Mouse (Mus musculus): Measurements from ENCODE around the gene Tmem269. TPM values are rescaled to one million over a fixed set of nuclear protein-coding genes. Genes with fewer than 3 reads are reported as not detected.

Gene Tmem269
- polyA plus RNA-seq, 1 experiment: not detected

DNA sequence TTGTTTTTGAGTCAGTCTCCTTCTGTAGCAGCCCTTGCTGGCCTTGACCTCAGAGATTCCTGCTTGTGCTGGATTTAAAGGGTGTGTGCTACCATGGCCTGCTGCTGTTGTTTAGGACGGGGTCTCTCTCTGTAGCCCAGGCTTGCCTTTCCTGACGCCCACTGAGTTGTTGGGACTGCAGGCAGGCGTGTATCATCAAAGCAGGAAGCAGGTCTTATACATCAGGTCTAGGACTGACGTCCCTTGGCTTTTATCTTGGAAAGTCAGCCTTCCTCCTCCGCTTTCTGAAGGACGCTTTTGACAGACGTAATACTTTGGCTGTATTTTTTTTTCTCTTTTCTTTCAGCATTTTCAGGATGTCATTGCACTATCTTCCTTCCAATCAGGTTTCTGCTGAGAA, 52.1 kb downstream of the Tmem269 start:
- H3K79me3 ChIP-seq (ENCODE audit: low read depth): no peaks in the 10 kb centered on the region
- TF ChIP-seq CEBPB (IDR thresholded peaks at IDR 0.05; ENCODE audit: low read depth) (no peak), MYOD1 (IDR thresholded peaks at IDR 0.05; ENCODE audit: control insufficient read depth, insufficient read length, low read depth) (no peak), FOSL1 (IDR thresholded peaks at IDR 0.05; ENCODE audit: insufficient read depth, low read length, poor library complexity, severe bottlenecking) (no peak), CTCF (IDR thresholded peaks at IDR 0.05; ENCODE audit: control insufficient read depth, insufficient read depth, insufficient read length) (no peak), USF1 (IDR thresholded peaks at IDR 0.05; ENCODE audit: low read depth) (no peak), MAX (IDR thresholded peaks at IDR 0.05) (no peak), MYOG (IDR thresholded peaks at IDR 0.05; ENCODE audit: control insufficient read depth, extremely low read depth, insufficient read length) (no peak)
- no peak overlapping the region for H3K4me3 ChIP-seq (ENCODE audit: insufficient read depth, poor library complexity, severe bottlenecking)
- no peaks in the 10 kb centered on the region for H3K27me3 ChIP-seq (ENCODE audit: control insufficient read depth, insufficient read depth, insufficient read length)
- no peaks in the 10 kb centered on the region for H3K79me2 ChIP-seq (ENCODE audit: control insufficient read depth, insufficient read depth)
- H3K36me3 ChIP-seq (ENCODE audit: control insufficient read depth, insufficient read depth): no peaks in the 10 kb centered on the region
- H3ac ChIP-seq (ENCODE audit: control insufficient read depth, insufficient read length, low read depth): no peak overlapping the region

DNA sequence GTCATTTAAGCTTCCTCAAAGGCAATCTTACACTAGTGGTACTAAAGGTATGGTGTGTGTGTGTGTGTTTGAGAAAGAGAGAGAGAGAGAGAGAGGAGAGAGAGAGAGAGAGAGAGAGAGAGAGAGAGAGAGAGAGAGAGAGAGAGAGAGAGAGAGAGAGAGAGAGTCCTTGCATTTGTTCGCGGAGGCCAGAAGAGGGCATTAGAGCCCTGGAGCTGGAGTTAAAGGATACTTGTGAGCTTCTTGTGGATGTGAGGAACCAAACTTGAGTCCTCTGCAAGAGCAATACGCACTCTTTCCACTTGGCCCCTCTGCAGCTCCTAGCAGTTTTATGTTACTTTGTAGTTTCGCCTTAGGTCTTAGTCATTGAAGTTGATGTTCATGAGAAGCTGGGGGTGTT, 55.0 kb downstream of the Tmem269 start:
- no peaks in the 10 kb centered on the region for H3K79me3 ChIP-seq (ENCODE audit: low read depth)
- H3K79me2 ChIP-seq (ENCODE audit: control insufficient read depth, insufficient read depth): no peaks in the 10 kb centered on the region
- H3ac ChIP-seq (ENCODE audit: control insufficient read depth, insufficient read length, low read depth): no peak overlapping the region
- H3K4me3 ChIP-seq (ENCODE audit: insufficient read depth, poor library complexity, severe bottlenecking): no peak overlapping the region
- H3K27me3 ChIP-seq (ENCODE audit: control insufficient read depth, insufficient read depth, insufficient read length): no peaks in the 10 kb centered on the region
- H3K36me3 ChIP-seq (ENCODE audit: control insufficient read depth, insufficient read depth): no peaks in the 10 kb centered on the region
- TF ChIP-seq MYOD1 (IDR thresholded peaks at IDR 0.05; ENCODE audit: control insufficient read depth, insufficient read length, low read depth) (no peak), MAX (IDR thresholded peaks at IDR 0.05) (no peak), MYOG (IDR thresholded peaks at IDR 0.05; ENCODE audit: control insufficient read depth, extremely low read depth, insufficient read length) (no peak), CEBPB (IDR thresholded peaks at IDR 0.05; ENCODE audit: low read depth) (no peak), FOSL1 (IDR thresholded peaks at IDR 0.05; ENCODE audit: insufficient read depth, low read length, poor library complexity, severe bottlenecking) (no peak), CTCF (IDR thresholded peaks at IDR 0.05; ENCODE audit: control insufficient read depth, insufficient read depth, insufficient read length) (no peak), USF1 (IDR thresholded peaks at IDR 0.05; ENCODE audit: low read depth) (no peak)

DNA sequence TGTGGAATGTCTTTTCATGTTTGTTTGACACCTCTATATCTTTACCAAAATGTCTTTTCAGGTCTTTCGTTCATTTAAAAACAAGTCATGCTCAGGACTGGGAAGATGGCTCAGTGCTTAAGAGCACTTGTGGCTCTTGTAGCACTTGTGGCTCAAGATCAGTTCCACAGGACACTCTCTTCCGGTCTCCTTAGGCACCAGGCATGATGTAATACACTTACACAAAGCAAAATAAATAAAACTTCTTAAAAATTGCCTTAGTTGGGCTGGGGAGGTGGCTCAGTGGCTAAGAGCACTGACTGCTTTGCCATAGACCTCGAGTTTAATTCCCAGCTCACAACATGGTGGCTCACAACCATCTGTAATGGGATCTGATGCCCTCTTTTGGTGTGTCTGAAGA, 56.7 kb downstream of the Tmem269 start:
- H3ac ChIP-seq (ENCODE audit: control insufficient read depth, insufficient read length, low read depth): no peak overlapping the region
- H3K27me3 ChIP-seq (ENCODE audit: control insufficient read depth, insufficient read depth, insufficient read length): no peaks in the 10 kb centered on the region
- TF ChIP-seq MAX (IDR thresholded peaks at IDR 0.05) (no peak), CEBPB (IDR thresholded peaks at IDR 0.05; ENCODE audit: low read depth) (no peak), MYOG (IDR thresholded peaks at IDR 0.05; ENCODE audit: control insufficient read depth, extremely low read depth, insufficient read length) (no peak), USF1 (IDR thresholded peaks at IDR 0.05; ENCODE audit: low read depth) (no peak), MYOD1 (IDR thresholded peaks at IDR 0.05; ENCODE audit: control insufficient read depth, insufficient read length, low read depth) (no peak), FOSL1 (IDR thresholded peaks at IDR 0.05; ENCODE audit: insufficient read depth, low read length, poor library complexity, severe bottlenecking) (no peak)
- no peaks in the 10 kb centered on the region for H3K79me2 ChIP-seq (ENCODE audit: control insufficient read depth, insufficient read depth)
- no peaks in the 10 kb centered on the region for H3K79me3 ChIP-seq (ENCODE audit: low read depth)
- no peaks in the 10 kb centered on the region for H3K36me3 ChIP-seq (ENCODE audit: control insufficient read depth, insufficient read depth)
- H3K4me3 ChIP-seq (ENCODE audit: insufficient read depth, poor library complexity, severe bottlenecking): no peak overlapping the region

DNA sequence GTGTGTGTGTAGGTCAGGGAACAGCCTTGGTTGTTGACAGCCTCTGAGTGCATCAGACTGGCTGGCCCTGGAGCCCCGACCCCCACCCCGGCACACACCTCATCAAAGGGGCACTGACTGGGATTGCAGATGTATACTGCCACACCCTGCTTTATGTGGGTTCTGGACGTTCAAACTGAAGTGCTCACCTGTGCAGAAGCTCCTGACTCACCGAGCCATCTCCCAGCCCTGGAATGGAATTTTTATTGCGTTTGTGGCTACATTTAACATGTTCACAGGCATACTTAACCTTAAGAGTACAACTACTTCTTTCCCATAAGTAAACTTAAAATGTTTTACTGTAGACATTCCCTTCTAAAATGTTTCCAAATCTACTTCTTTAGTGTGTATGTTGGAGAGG, 60.1 kb downstream of the Tmem269 start:
- Histone ChIP-seq H3K27me3 (ENCODE audit: control insufficient read depth, insufficient read depth, insufficient read length) (no peaks in the 10 kb centered on the region), H3K4me3 (ENCODE audit: insufficient read depth, poor library complexity, severe bottlenecking) (no peak overlapping the region), H3K79me2 (ENCODE audit: control insufficient read depth, insufficient read depth) (no peaks in the 10 kb centered on the region), H3K79me3 (ENCODE audit: low read depth) (no peaks in the 10 kb centered on the region), H3K36me3 (ENCODE audit: control insufficient read depth, insufficient read depth) (no peaks in the 10 kb centered on the region), H3ac (ENCODE audit: control insufficient read depth, insufficient read length, low read depth) (no peak overlapping the region)
- TF ChIP-seq USF1 (IDR thresholded peaks at IDR 0.05; ENCODE audit: low read depth): no peak
- no peak for TF ChIP-seq MAX (IDR thresholded peaks at IDR 0.05)

DNA sequence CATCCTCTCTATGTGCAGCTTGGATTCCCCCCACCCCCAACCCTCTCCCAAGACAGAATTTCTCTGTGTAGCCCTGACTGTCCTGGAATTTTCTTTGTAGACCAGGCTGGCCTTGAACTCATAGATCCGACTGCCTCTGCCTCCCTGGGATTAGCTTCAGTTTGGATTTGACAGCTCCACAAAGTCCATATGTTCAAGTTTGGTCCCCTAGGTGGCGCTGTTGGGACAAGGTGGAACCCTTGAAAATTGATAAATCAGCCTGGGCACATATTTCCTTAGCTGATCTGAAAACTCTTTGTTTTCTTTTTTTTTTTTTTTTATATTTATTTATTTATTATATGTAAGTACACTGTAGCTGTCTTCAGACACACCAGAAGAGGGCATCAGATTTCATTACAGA, 60.8 kb downstream of the Tmem269 start:
- Histone ChIP-seq H3K36me3 (ENCODE audit: control insufficient read depth, insufficient read depth) (no peaks in the 10 kb centered on the region), H3K79me2 (ENCODE audit: control insufficient read depth, insufficient read depth) (no peaks in the 10 kb centered on the region), H3ac (ENCODE audit: control insufficient read depth, insufficient read length, low read depth) (no peak overlapping the region), H3K79me3 (ENCODE audit: low read depth) (no peaks in the 10 kb centered on the region), H3K4me3 (ENCODE audit: insufficient read depth, poor library complexity, severe bottlenecking) (no peak overlapping the region), H3K27me3 (ENCODE audit: control insufficient read depth, insufficient read depth, insufficient read length) (no peaks in the 10 kb centered on the region)
- no peak for TF ChIP-seq USF1 (IDR thresholded peaks at IDR 0.05; ENCODE audit: low read depth)
- TF ChIP-seq CTCF (IDR thresholded peaks at IDR 0.05; ENCODE audit: control insufficient read depth, insufficient read depth, insufficient read length): peak; percentile 11

Other genes with a start within 250 kb of the Tmem269 start
- 49.0 TPM for gene Slc2a1, start 109.5 kb downstream of the Tmem269 start, polyA plus RNA-seq (2012; fragmentation: generic; extraction: Trizol)
- 4.8 TPM for gene Zfp691, start 44.0 kb downstream of the Tmem269 start, polyA plus RNA-seq (2012; fragmentation: generic; extraction: Trizol)
- gene Ermap, start 28.2 kb downstream of the Tmem269 start, polyA plus RNA-seq (2012; fragmentation: generic; extraction: Trizol): 0.01 TPM
- 76.1 TPM for gene Svbp, start 22.9 kb downstream of the Tmem269 start, polyA plus RNA-seq (2012; fragmentation: generic; extraction: Trizol)
- gene AU022252, start 14.5 kb upstream of the Tmem269 start, polyA plus RNA-seq (2012; fragmentation: generic; extraction: Trizol): 10.0 TPM
- gene P3h1, start 14.7 kb upstream of the Tmem269 start, polyA plus RNA-seq (2012; fragmentation: generic; extraction: Trizol): 26.1 TPM
- gene Cldn19, start 37.2 kb upstream of the Tmem269 start, polyA plus RNA-seq (2012; fragmentation: generic; extraction: Trizol): not detected
- gene Ybx1, start 76.4 kb upstream of the Tmem269 start, polyA plus RNA-seq (2012; fragmentation: generic; extraction: Trizol): 818 TPM
- 68.2 TPM for gene Ppih, start 102.3 kb upstream of the Tmem269 start, polyA plus RNA-seq (2012; fragmentation: generic; extraction: Trizol)
- gene Ccdc30, start 197.3 kb upstream of the Tmem269 start, polyA plus RNA-seq (2012; fragmentation: generic; extraction: Trizol): 0.22 TPM
- 17.9 TPM for gene Ppcs, start 204.2 kb upstream of the Tmem269 start, polyA plus RNA-seq (2012; fragmentation: generic; extraction: Trizol)
- gene Zmynd12, start 204.6 kb upstream of the Tmem269 start, polyA plus RNA-seq (2012; fragmentation: generic; extraction: Trizol): not detected